Comparison of ENCODE assay signal across 8 mouse cellular contexts in genomic region chr10:80356001-80356682, GRCm38 (mm10). TPM values are rescaled to one million over a fixed set of nuclear protein-coding genes. Genes with fewer than 3 reads are reported as not detected.
DNase-seq lines count a peak whose midpoint lies in the region; ATAC-seq and TF ChIP-seq lines count a peak whose summit lies in the region.

TSS of gene Plk5 (plus strand) at chr10:80356459.

- TF ChIP-seq CTCF in cerebellum, adult 2 months (IDR thresholded peaks at IDR 0.05; ENCODE audit: borderline replicate concordance, insufficient read depth, low read depth, low read length): no peak

- peak; percentile 95 for TF ChIP-seq POLR2A in cerebellum, adult 2 months (IDR thresholded peaks at IDR 0.05; ENCODE audit: borderline replicate concordance, insufficient read depth, low read length)

- H3K27ac ChIP-seq in cerebellum, adult 2 months (ENCODE audit: insufficient read depth, low read length): peak within 1 kb of the TSS; percentile 98
- no peak within 1 kb of the TSS for H3K27ac ChIP-seq in forebrain, embryonic 14.5 days (ENCODE audit: low read depth, low read length)
- no peak within 1 kb of the TSS for H3K27ac ChIP-seq in midbrain, embryonic 14.5 days (replicated peaks; ENCODE audit: low read depth, low read length)

- DNase-seq in layer of hippocampus, postnatal 25 days (ENCODE audit: extremely low spot score in 1 of 2, low spot score in 1 of 2): no peak
- DNase-seq in layer of hippocampus, postnatal 14 days (ENCODE audit: low spot score in 2 of 2): no peak
- DNase-seq in cerebellum, adult 2 months: peak; percentile 79 to 84
- DNase-seq in forebrain, embryonic 14.5 days (ENCODE audit: low spot score): no peak
- peak; percentile 51 for DNase-seq in midbrain, embryonic 14.5 days
- no peak for DNase-seq in natural killer cell, adult 2 months (ENCODE audit: low spot score in 2 of 2)
- DNase-seq in right cerebral cortex, postnatal 4 days: no peak
- DNase-seq in testis, postnatal 14 days (ENCODE audit: low spot score): no peak

- peak within 1 kb of the TSS; percentile 2; the same call in 1 of the 2 replicates for H3K9ac ChIP-seq in forebrain, embryonic 14.5 days (ENCODE audit: low read length)
- peak within 1 kb of the TSS; percentile 26; the same call in 1 of the 2 replicates for H3K9ac ChIP-seq in midbrain, embryonic 14.5 days (replicated peaks; ENCODE audit: low read length)

- H3K4me3 ChIP-seq in cerebellum, adult 2 months (replicated peaks; ENCODE audit: insufficient read depth, low read depth, low read length): peak within 1 kb of the TSS; percentile 78
- peak within 1 kb of the TSS; percentile 29 for H3K4me3 ChIP-seq in forebrain, embryonic 14.5 days (ENCODE audit: low read depth, low read length)
- H3K4me3 ChIP-seq in midbrain, embryonic 14.5 days (replicated peaks; ENCODE audit: low read depth, low read length): peak within 1 kb of the TSS; percentile 32

- WGBS in cerebellum, adult 2 months: under 1% methylated on average over 52 of the region's 53 CpGs
- 1% methylated on average over 53 of the region's 53 CpGs for WGBS in forebrain, embryonic 14.5 days
- 1% methylated on average over 51 of the region's 53 CpGs for WGBS in midbrain, embryonic 14.5 days

- no peaks in the 10 kb centered on the region for H3K27me3 ChIP-seq in cerebellum, adult 2 months (ENCODE audit: control insufficient read depth, insufficient read depth, low read length)
- H3K27me3 ChIP-seq in forebrain, embryonic 14.5 days (replicated peaks; ENCODE audit: control insufficient read depth, insufficient read depth, low read length): peaks cover 69% of the 10 kb centered on the region
- peaks cover 51% of the 10 kb centered on the region for H3K27me3 ChIP-seq in midbrain, embryonic 14.5 days (ENCODE audit: control insufficient read depth, insufficient read depth, low read length)

- peak within 1 kb of the TSS; percentile 51 for H3K4me2 ChIP-seq in forebrain, embryonic 14.5 days (ENCODE audit: low read length)
- peak within 1 kb of the TSS; percentile 54 for H3K4me2 ChIP-seq in midbrain, embryonic 14.5 days (ENCODE audit: low read length)

- peaks cover 12% of the 10 kb centered on the region; the same call in 1 of the 2 replicates for H3K4me1 ChIP-seq in cerebellum, adult 2 months (ENCODE audit: control insufficient read depth, insufficient read depth, low read length)
- H3K4me1 ChIP-seq in forebrain, embryonic 14.5 days (ENCODE audit: control insufficient read depth, insufficient read depth, low read length): no peaks in the 10 kb centered on the region
- peaks cover 7% of the 10 kb centered on the region; the same call in 1 of the 2 replicates for H3K4me1 ChIP-seq in midbrain, embryonic 14.5 days (ENCODE audit: control insufficient read depth, insufficient read depth, low read length)

- no peaks in the 10 kb centered on the region for H3K36me3 ChIP-seq in forebrain, embryonic 14.5 days (ENCODE audit: control insufficient read depth, insufficient read depth, low read length)
- H3K36me3 ChIP-seq in midbrain, embryonic 14.5 days (ENCODE audit: control insufficient read depth, insufficient read depth, low read length): no peaks in the 10 kb centered on the region

- H3K9me3 ChIP-seq in forebrain, embryonic 14.5 days (replicated peaks; ENCODE audit: control insufficient read depth, low read length): no peaks in the 10 kb centered on the region
- H3K9me3 ChIP-seq in midbrain, embryonic 14.5 days (ENCODE audit: control insufficient read depth, low read length): no peaks in the 10 kb centered on the region

- ATAC-seq in forebrain, embryonic 14.5 days: no peak; the same call in 1 of the 2 replicates
- no peak for ATAC-seq in midbrain, embryonic 14.5 days (ENCODE audit: low FRiP score, low TSS enrichment)

RNA-seq across cellular contexts. Expression of gene Plk5, which starts in this region (rescaled TPM):
- 10 to 100 TPM; 14.6 to 16.9 TPM for total RNA-seq in layer of hippocampus, postnatal 25 days (2021)
- 1 to 10 TPM; 3.2 to 3.4 TPM for total RNA-seq in layer of hippocampus, postnatal 14 days (2021)
- polyA plus RNA-seq in cerebellum, adult 2 months (2012; rRNA removed): 145 and 151 TPM in 2 replicates
- 1.2 and 1.9 TPM in 2 replicates for polyA plus RNA-seq in forebrain, embryonic 14.5 days (2014; fragmentation: Nextera tagmentation; extraction: Ambion mirVana)
- 2.9 and 3.2 TPM in 2 replicates for polyA plus RNA-seq in midbrain, embryonic 14.5 days (2014; fragmentation: Nextera tagmentation; extraction: Ambion mirVana)

Comparison
In these comparisons a context has a peak if more than half of its experiments do, and no peak if none do; other contexts are left out.
1. RNA of gene Plk5 (polyA plus RNA-seq): 145 to 151 TPM in cerebellum, adult 2 months; 2.9 to 3.2 TPM in midbrain, embryonic 14.5 days and 1.2 to 1.9 TPM in forebrain, embryonic 14.5 days; every median in the first group is over 10 times any median in the second.
2. DNase-seq: peak in cerebellum, adult 2 months (2 of 2) and midbrain, embryonic 14.5 days (single experiment); none in layer of hippocampus, postnatal 25 days (0 of 2), layer of hippocampus, postnatal 14 days (0 of 2), forebrain, embryonic 14.5 days (single experiment), natural killer cell, adult 2 months (0 of 2), right cerebral cortex, postnatal 4 days (single experiment) and testis, postnatal 14 days (single experiment).
3. Peak in every context shown above with its lines, with median percentiles within 50 percentile points of each other: H3K4me3 ChIP-seq.